Mouse (Mus musculus): ENCODE measurements around the gene Fth1.

GRCm38 (mm10) chr19:9977085-9977484, 3.3 kb upstream of the Fth1 start:
- TF ChIP-seq CTCF (IDR thresholded peaks at IDR 0.05) (no peak), EP300 (IDR thresholded peaks at IDR 0.05) (no peak)

All from lung, postnatal 0 days (tissue).